Mouse (Mus musculus) heart, postnatal 0 days (tissue): ENCODE measurements around the gene Narfl. TPM values are rescaled to one million over a fixed set of nuclear protein-coding genes. Genes with fewer than 3 reads are reported as not detected.

Experiments
- ATAC-seq: fragments of 200-750 bp; cut with Nextera tagmentation; 2 replicates; pipeline ENCODE4 v1.8.0; 2017; ENCODE audit warnings: low read depth, moderate number of reproducible peaks, moderate library complexity; ENCODE audit not compliant: insufficient read depth
- DNase-seq: peaks from one replicate; pipeline ENCODE4 v3.0.0-alpha.2; 2016; ENCODE audit warnings: low spot score
- H3K27ac ChIP-seq: fragments of 300-500 bp; sonication (generic); 2 replicates; pipeline ENCODE4 v1.5.1; 2014; ENCODE audit warnings: low read depth, mild to moderate bottlenecking
- H3K27me3 ChIP-seq: fragments of 300-500 bp; sonication (generic); 2 replicates; pipeline ENCODE4 v1.6.1; 2014; ENCODE audit warnings: low read length, mixed read lengths; ENCODE audit not compliant: control insufficient read depth, insufficient read depth
- H3K36me3 ChIP-seq: fragments of 300-500 bp; sonication (generic); replicated peaks from 2 replicates; pipeline ENCODE4 v1.6.1; 2014; ENCODE audit warnings: low read length, mixed read lengths; ENCODE audit not compliant: control insufficient read depth, insufficient read depth
- H3K4me1 ChIP-seq: fragments of 300-500 bp; sonication (generic); 2 replicates; pipeline ENCODE4 v1.6.1; 2014; ENCODE audit warnings: antibody characterized with exemption; ENCODE audit not compliant: control insufficient read depth, insufficient read depth
- H3K4me2 ChIP-seq: fragments of 300-500 bp; sonication (generic); 2 replicates; pipeline ENCODE4 v1.6.1; 2014; ENCODE audit warnings: low read depth, mild to moderate bottlenecking, low read length, moderate library complexity
- H3K4me3 ChIP-seq: fragments of 300-500 bp; sonication (generic); 2 replicates; pipeline ENCODE4 v1.5.1; 2014; ENCODE audit warnings: low read depth, low read length
- H3K9ac ChIP-seq: fragments of 300-500 bp; sonication (generic); replicated peaks from 2 replicates; pipeline ENCODE4 v1.6.1; 2014; ENCODE audit warnings: low read depth, low read length, mixed read lengths
- H3K9me3 ChIP-seq: fragments of 300-500 bp; sonication (generic); replicated peaks from 2 replicates; pipeline ENCODE4 v1.6.1; 2016; ENCODE audit warnings: low read length; ENCODE audit not compliant: control insufficient read depth
- CTCF ChIP-seq: IDR thresholded peaks from 2 replicates; pipeline ENCODE4 v1.5.1; 2016; ENCODE audit warnings: antibody characterized with exemption, control low read depth, low read depth
- EP300 ChIP-seq: IDR thresholded peaks from 2 replicates; pipeline ENCODE4 v1.6.1; 2016; ENCODE audit warnings: antibody characterized with exemption, low read depth
- WGBS: fragments of 180-500 bp; shearing (Covaris S2); extraction: QIAGEN DNeasy Blood & Tissue Kit; methylation state at CpG from one replicate; pipeline ENCODE4 v1.1.7; 2014; 5-methylcytosine and 5-hydroxymethylcytosine counted together
- microRNA-seq: library from miRNA; unstranded; fragments of <30 nt; microRNA quantifications from one replicate; pipeline ENCODE4, GENCODE M21; 2016
- polyA plus RNA-seq: library from polyadenylated mRNA; unstranded; fragments of >200 nt; fragmentation: Nextera tagmentation; extraction: Ambion mirVana; gene quantifications from 2 replicates; pipeline ENCODE4 v1.2.1, GENCODE M21; 2015
- total RNA-seq: library from RNA; depleted of rRNA; stranded (reverse); fragments of >200 nt; gene quantifications from 2 replicates; pipeline ENCODE4 v1.2.3, GENCODE M21; 2014; ENCODE audit warnings: low replicate concordance; rRNA removed

Gene Narfl
- total and polyA plus RNA-seq, 2 experiments from 2014 or later, result 45.1 to 86.7 TPM

DNA sequence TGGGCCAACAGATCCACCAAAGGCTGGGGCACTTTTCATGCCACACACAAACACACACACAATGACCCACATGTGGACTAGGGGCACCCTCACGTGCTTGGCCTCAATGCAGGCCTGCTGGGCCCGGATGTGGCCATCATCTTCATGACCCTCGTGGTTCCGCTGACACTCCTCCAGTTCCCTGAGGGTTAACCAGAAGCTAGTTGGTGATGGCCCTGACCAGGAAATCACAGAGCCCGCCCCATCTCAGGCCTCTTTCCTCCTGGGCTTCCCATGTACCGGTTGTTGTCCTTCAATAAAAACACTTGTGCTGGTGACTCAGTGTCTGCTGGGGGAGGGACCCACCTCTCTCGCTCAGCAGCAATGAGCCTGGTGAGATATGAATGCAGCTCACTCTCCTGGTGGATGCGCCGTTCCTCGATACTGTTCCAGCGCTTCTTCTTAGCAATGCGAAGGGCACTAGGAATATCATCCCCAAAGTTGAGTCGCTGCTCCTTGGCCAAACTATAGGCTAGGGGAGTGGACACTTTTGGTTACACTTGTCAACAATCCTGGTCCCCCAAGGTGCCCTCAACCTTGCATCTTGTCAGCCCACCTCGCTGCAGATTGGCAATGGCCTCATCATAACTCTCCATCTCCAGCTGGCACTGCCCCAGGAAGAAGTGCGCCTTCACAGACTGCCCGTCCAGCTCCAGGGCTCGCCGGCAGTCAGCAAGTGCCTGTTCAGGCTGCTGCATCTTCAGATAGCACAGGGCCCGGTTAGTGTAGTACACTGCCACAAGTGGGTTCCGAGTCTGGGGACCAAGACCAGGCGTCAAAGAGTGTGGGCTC lies 58.1 kb downstream of the Narfl start:
- H3K27ac ChIP-seq, result peak overlapping the region; percentile 99
- peak overlapping the region; percentile 81 for H3K4me2 ChIP-seq
- DNase-seq (no peak), ATAC-seq (no peak)
- peaks cover 48% of the 10 kb centered on the region for H3K4me1 ChIP-seq
- peak overlapping the region; percentile 79 for H3K9ac ChIP-seq
- 33% methylated on average over 21 of the region's 21 CpGs for WGBS
- no peaks in the 10 kb centered on the region for H3K9me3 ChIP-seq
- no peaks in the 10 kb centered on the region for H3K27me3 ChIP-seq
- peaks cover 24% of the 10 kb centered on the region for H3K36me3 ChIP-seq
- no peak for TF ChIP-seq CTCF
- no peak for TF ChIP-seq EP300
- H3K4me3 ChIP-seq, result peak overlapping the region; percentile 77

DNA sequence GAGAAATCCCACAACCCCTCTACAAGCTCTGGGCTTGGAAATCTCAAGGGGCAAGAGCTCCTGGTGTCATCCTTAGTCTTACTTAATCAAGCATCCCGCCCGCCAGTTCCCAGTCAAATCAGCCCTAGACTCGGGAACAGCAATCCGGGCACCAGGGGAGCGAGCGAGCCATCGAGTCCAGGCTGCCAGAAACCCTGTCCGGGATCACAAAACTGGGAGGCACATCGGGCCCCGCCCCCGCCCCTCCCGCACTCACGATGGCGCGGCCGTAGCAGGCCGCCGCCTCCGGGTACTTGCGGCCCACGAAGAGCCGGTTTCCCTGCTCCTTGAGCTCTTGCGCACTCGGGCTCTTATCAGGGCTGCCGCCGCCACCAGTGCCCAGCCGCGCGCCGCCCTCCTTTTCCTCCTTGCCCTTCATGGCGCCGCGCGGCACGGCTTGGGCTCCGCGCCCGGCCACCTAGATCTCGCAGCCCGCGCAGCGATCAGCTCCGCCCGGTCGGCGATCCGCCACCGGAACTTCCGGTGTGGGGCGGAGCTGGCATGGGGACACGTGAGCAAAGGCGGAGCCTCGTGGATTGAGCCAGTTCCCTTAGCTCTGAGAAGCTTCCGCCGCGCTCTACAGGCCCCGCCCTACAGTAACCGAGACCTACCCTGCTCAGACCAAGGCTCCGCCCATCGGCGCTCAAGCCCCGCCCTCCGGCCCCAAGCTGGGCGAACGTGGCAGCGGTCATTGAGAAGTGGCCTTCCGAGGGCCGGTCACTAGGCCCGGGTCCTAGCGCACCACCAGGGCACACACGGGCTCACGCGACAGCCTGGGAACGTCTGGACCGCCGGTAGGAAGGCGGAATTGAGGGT lies 59.1 kb downstream of the Narfl start:
- under 1% methylated on average over 72 of the region's 77 CpGs for WGBS
- Histone ChIP-seq H3K27ac (peak overlapping the region; percentile 99), H3K4me2 (peak overlapping the region; percentile 95), H3K4me3 (peak overlapping the region; percentile 77), H3K9me3 (no peaks in the 10 kb centered on the region), H3K9ac (peak overlapping the region; percentile 79), H3K36me3 (peaks cover 17% of the 10 kb centered on the region), H3K4me1 (peaks cover 57% of the 10 kb centered on the region), H3K27me3 (no peaks in the 10 kb centered on the region)
- DNase-seq (peak; percentile 99), ATAC-seq (peak; percentile 92)
- peak; percentile 85 for TF ChIP-seq EP300
- no peak for TF ChIP-seq CTCF

Small RNA genes lying within 50 kb of the gene (microRNA-seq; reads per million reads assigned to microRNA genes)
- gene Gm25083 (not detected), gene Mir3082 (0.89 reads per million), gene Mir6966 (0.71 reads per million)

Other genes starting within 250 kb of the Narfl start
- gene Sox8, start 203.1 kb upstream of the Narfl start, total RNA-seq, result not detected in 2 replicates
- gene Sox8, start 203.1 kb upstream of the Narfl start, polyA plus RNA-seq, result 0.11 and 0.37 TPM in 2 replicates
- 44.9 and 52.8 TPM in 2 replicates for gene Lmf1, start 194.7 kb upstream of the Narfl start, total RNA-seq
- gene Lmf1, start 194.7 kb upstream of the Narfl start, polyA plus RNA-seq, result 30.6 and 34.3 TPM in 2 replicates
- gene Gng13, start 56.6 kb upstream of the Narfl start, total RNA-seq, result not detected in 2 replicates
- 3.2 and 6.6 TPM in 2 replicates for gene Gng13, start 56.6 kb upstream of the Narfl start, polyA plus RNA-seq
- gene Chtf18, start 46.4 kb upstream of the Narfl start, total RNA-seq, result 9.1 and 10.8 TPM in 2 replicates
- 3.9 and 4.1 TPM in 2 replicates for gene Chtf18, start 46.4 kb upstream of the Narfl start, polyA plus RNA-seq
- gene Rpusd1, start 46.1 kb upstream of the Narfl start, total RNA-seq, result 3.2 and 4.9 TPM in 2 replicates
- gene Rpusd1, start 46.1 kb upstream of the Narfl start, polyA plus RNA-seq, result 9.3 and 9.5 TPM in 2 replicates
- not detected in 2 replicates for gene Mslnl, start 37.7 kb upstream of the Narfl start, total RNA-seq
- not detected in 2 replicates for gene Mslnl, start 37.7 kb upstream of the Narfl start, polyA plus RNA-seq
- gene Msln, start 19.4 kb upstream of the Narfl start, total RNA-seq, result 45.4 and 83.3 TPM in 2 replicates
- gene Msln, start 19.4 kb upstream of the Narfl start, polyA plus RNA-seq, result 58.5 and 60.3 TPM in 2 replicates
- 50.3 and 59.4 TPM in 2 replicates for gene Haghl, start 11.9 kb downstream of the Narfl start, total RNA-seq
- gene Haghl, start 11.9 kb downstream of the Narfl start, polyA plus RNA-seq, result 46.1 and 47.7 TPM in 2 replicates
- not detected in 2 replicates for gene Ccdc78, start 12.8 kb downstream of the Narfl start, total RNA-seq
- 0.12 and 0.55 TPM in 2 replicates for gene Ccdc78, start 12.8 kb downstream of the Narfl start, polyA plus RNA-seq
- gene Fam173a, start 19.1 kb downstream of the Narfl start, total RNA-seq, result 32.0 and 32.5 TPM in 2 replicates
- gene Fam173a, start 19.1 kb downstream of the Narfl start, polyA plus RNA-seq, result 55.6 and 63.1 TPM in 2 replicates
- not detected in 2 replicates for gene AC134908.4, start 21.9 kb downstream of the Narfl start, total RNA-seq
- 0.66 TPM in 1 of 2 replicates, not detected in the other for gene AC134908.4, start 21.9 kb downstream of the Narfl start, polyA plus RNA-seq
- gene Metrn, start 23.4 kb downstream of the Narfl start, total RNA-seq, result 38.5 and 75.3 TPM in 2 replicates
- 18.2 and 21.0 TPM in 2 replicates for gene Metrn, start 23.4 kb downstream of the Narfl start, polyA plus RNA-seq
- 2.1 TPM in 1 of 2 replicates, not detected in the other for gene Fbxl16, start 35.3 kb downstream of the Narfl start, total RNA-seq
- gene Fbxl16, start 35.3 kb downstream of the Narfl start, polyA plus RNA-seq, result 0.25 and 0.48 TPM in 2 replicates
- gene Wdr24, start 49.9 kb downstream of the Narfl start, total RNA-seq, result 13.3 and 20.8 TPM in 2 replicates
- 9.6 and 10.5 TPM in 2 replicates for gene Wdr24, start 49.9 kb downstream of the Narfl start, polyA plus RNA-seq
- 32.2 and 34.6 TPM in 2 replicates for gene Jmjd8, start 55.1 kb downstream of the Narfl start, total RNA-seq
- gene Jmjd8, start 55.1 kb downstream of the Narfl start, polyA plus RNA-seq, result 26.1 and 26.2 TPM in 2 replicates
- gene Stub1, start 59.6 kb downstream of the Narfl start, total RNA-seq, result 115 and 154 TPM in 2 replicates
- 212 and 219 TPM in 2 replicates for gene Stub1, start 59.6 kb downstream of the Narfl start, polyA plus RNA-seq
- gene Rhbdl1, start 63.5 kb downstream of the Narfl start, total RNA-seq, result 1.7 and 2.3 TPM in 2 replicates
- gene Rhbdl1, start 63.5 kb downstream of the Narfl start, polyA plus RNA-seq, result 1.7 and 2.2 TPM in 2 replicates
- 3.8 TPM in 1 of 2 replicates, not detected in the other for gene Gm20683, start 68.0 kb downstream of the Narfl start, total RNA-seq
- 1.5 and 1.8 TPM in 2 replicates for gene Gm20683, start 68.0 kb downstream of the Narfl start, polyA plus RNA-seq
- gene Rhot2, start 71.1 kb downstream of the Narfl start, total RNA-seq, result 88.2 and 116 TPM in 2 replicates
- gene Rhot2, start 71.1 kb downstream of the Narfl start, polyA plus RNA-seq, result 27.1 and 27.5 TPM in 2 replicates
- 19.3 and 36.7 TPM in 2 replicates for gene Wdr90, start 87.7 kb downstream of the Narfl start, total RNA-seq
- 3.1 and 4.2 TPM in 2 replicates for gene Wdr90, start 87.7 kb downstream of the Narfl start, polyA plus RNA-seq
- gene Mcrip2, start 95.0 kb downstream of the Narfl start, total RNA-seq, result 202 and 225 TPM in 2 replicates
- gene Mcrip2, start 95.0 kb downstream of the Narfl start, polyA plus RNA-seq, result 346 and 357 TPM in 2 replicates
- gene Mettl26, start 101.3 kb downstream of the Narfl start, total RNA-seq, result 23.1 and 28.1 TPM in 2 replicates
- gene Mettl26, start 101.3 kb downstream of the Narfl start, polyA plus RNA-seq, result 27.8 and 28.0 TPM in 2 replicates
- not detected in 2 replicates for gene Wfikkn1, start 107.1 kb downstream of the Narfl start, total RNA-seq
- 0.07 and 0.11 TPM in 2 replicates for gene Wfikkn1, start 107.1 kb downstream of the Narfl start, polyA plus RNA-seq
- 11.4 and 22.5 TPM in 2 replicates for gene Rab40c, start 146.0 kb downstream of the Narfl start, total RNA-seq
- 10.3 and 10.4 TPM in 2 replicates for gene Rab40c, start 146.0 kb downstream of the Narfl start, polyA plus RNA-seq
- gene Pigq, start 171.2 kb downstream of the Narfl start, total RNA-seq, result 67.9 and 88.0 TPM in 2 replicates
- 46.4 and 47.2 TPM in 2 replicates for gene Pigq, start 171.2 kb downstream of the Narfl start, polyA plus RNA-seq
- not detected in 2 replicates for gene Nhlrc4, start 171.2 kb downstream of the Narfl start, total RNA-seq
- gene Nhlrc4, start 171.2 kb downstream of the Narfl start, polyA plus RNA-seq, result 0.19 TPM in 1 of 2 replicates, not detected in the other
- gene A930017K11Rik, start 178.8 kb downstream of the Narfl start, total RNA-seq, result not detected in 2 replicates
- not detected in 2 replicates for gene A930017K11Rik, start 178.8 kb downstream of the Narfl start, polyA plus RNA-seq
- gene Capn15, start 212.0 kb downstream of the Narfl start, total RNA-seq, result 6.0 and 8.7 TPM in 2 replicates
- gene Capn15, start 212.0 kb downstream of the Narfl start, polyA plus RNA-seq, result 7.0 and 7.4 TPM in 2 replicates